Mouse (Mus musculus): ENCODE results near the gene Cped1.
"Not testable (repeated sequence)": the region's sequence is repeated elsewhere in the genome, so short reads cannot be mapped to it uniquely, and the experiment has no call there.

The Cped1 gene

DNA sequence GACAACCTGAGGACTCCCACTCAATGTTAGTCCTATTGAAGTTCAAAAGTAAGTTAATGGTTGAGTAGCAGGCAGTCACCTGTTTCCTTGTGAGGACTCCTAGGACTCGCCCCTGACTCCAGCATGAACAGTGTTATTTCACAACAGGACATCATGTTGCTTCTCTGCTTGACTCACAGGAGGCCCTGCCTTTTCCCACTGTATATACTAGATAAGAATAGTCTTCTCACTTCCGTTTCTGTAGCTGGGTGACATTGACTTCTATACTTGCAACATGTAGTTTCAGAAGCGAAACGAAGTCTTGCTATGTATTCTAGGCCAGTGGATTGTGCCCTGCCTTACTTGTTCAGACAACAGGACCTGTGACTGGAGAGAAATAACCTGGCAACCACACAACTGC lies 236.4 kb downstream of the Cped1 start:
- no peak for DNase-seq (ENCODE audit: low read depth, low spot score)

DNA sequence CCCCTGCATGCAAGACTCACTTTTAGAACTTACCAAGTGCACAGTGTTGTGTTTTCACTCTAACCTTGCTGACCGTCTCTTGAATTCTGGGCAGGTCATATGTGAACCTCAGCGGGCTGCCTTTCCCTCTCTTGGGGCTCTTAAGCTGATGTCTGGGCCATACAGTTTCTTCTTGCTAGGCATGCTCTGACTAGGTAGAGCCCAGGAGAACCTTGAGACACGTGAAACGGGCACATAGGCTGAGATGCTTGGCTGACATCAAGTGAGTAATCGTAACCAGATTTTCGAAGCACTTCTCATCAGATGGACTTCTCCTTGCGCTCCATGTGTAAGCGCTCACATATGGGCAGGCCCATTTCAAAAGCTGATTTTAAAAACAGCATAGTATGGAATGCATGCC lies 237.2 kb downstream of the Cped1 start:
- DNase-seq (ENCODE audit: low read depth, low spot score): no peak

DNA sequence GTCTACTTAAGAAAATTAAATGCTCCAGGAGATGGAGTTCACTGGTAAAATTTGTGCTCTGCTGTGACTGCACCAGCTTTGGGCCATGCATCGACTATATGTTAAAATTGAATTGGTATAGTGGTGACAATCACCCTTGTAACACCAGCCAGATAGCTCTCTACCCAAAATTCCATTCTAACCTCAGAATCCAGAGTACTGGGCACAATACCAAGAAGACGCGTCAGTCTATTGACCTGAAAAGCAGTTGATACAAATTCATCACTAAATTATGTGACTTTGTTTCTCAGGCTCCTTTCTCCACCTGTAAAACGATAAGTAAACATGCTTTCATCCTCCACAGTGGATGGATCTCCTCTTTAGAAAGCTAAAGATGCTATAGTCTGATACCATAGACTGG lies 238.6 kb downstream of the Cped1 start:
- no peak for DNase-seq (ENCODE audit: low read depth, low spot score)

DNA sequence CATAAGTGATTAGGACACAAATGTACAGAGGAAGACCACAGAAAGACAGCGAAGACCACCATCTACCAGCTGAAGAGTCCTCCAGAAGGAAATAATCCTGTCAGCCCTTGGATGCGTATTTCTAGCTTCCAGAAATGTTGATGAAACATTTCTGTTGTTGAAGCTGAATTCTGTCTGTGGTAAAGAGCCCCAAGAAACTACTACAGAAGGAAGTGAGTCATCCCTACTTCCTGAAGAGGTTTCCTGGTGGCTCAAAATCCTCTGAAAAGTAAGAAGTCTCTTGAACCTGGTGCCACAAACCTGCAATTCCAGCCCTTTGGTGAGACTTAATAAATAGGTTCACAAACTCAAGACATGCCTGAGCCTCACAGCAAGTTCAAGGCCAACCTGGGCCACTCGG lies 245.5 kb downstream of the Cped1 start:
- DNase-seq (ENCODE audit: low read depth, low spot score): no peak

DNA sequence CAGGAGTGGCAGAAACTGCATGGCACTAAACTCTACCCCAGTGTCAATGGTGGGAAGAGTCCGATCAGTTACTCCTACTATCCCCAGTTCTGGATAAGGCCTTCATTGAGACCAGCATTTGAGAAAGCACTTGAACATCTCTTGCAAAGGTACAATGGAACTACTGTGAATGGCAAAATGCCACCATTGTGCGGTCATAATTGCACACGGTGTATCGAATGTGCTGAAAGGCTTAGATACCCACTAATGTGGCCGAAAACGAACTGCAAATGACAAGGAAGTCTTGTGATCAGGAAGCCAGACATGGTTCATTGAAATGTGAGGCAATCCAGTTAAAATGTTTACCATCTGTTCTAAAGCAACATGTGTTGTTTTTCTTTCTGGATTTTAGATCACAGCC lies 247.8 kb downstream of the Cped1 start:
- no peak for DNase-seq (ENCODE audit: low read depth, low spot score)

DNA sequence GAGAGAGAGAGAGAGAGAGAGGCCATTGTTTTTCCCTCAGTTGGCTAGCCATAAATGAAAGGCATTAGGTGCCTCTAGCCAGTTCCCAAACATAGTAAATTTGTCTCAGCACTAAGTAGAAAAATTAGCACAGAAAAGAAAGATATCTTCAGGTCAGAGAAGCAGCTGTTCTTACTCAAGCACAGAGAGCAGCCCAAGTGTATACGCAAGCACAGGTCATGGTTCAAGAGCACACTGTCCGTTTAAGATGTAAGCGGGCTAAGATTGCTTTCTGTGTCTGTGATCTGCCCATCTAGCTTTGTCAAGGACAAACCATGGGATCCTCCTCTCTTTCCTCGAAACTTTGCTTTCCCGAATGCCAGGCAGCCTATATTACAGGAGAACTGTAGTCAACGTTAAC lies 249.4 kb downstream of the Cped1 start:
- DNase-seq (ENCODE audit: low read depth, low spot score): no peak

GRCm38 (mm10) chr6:22243321-22243720 lies 257.6 kb downstream of the Cped1 start:
- no peak for DNase-seq (ENCODE audit: low read depth, low spot score)

- DNase-seq (ENCODE audit: low read depth, low spot score): no peak
These were observed 261.0 kb downstream of the Cped1 start for GRCm38 (mm10) chr6:22246696-22247095.

DNA sequence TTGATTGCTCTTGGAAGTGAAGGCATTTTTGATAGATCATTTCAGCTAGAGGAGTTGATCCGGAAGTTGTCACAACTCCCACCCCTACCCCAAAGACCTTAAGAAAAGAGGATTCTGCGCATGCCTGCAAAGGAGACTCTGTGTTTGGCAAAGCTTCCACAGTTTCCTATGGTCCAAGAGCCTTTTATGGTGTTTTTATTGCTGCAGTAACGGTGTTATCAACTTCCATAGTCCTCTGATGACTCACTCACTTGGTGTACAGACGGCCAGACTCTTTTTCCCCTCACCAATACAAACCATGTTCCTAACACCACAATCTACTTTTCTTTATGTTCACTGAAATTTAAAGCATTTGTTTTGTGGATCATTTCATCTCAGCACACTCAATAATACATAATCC lies 273.1 kb downstream of the Cped1 start:
- DNase-seq (ENCODE audit: low read depth, low spot score): no peak

GRCm38 (mm10) chr6:22262519-22262918 lies 276.8 kb downstream of the Cped1 start:
- DNase-seq (ENCODE audit: low read depth, low spot score): no peak

DNA sequence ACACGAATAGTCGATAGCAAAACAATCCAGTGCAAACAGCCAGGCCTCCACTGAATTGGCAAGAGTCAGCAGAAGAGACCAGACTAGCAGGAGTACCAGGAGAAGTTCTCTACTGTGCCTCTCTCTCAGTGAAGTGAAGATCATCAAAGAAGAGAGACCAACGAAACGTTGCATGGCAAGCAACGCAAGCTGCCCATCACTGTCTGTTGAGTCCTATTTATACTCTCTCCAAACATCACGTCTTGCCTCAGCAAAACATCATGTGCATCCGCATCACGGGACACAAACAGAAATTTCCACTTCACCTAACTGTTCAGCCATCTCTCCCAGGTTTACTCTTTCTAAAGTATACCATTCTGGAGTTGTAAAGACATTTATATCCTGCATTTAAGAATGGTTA lies 278.4 kb downstream of the Cped1 start:
- DNase-seq (ENCODE audit: low read depth, low spot score): not testable (repeated sequence)

DNA sequence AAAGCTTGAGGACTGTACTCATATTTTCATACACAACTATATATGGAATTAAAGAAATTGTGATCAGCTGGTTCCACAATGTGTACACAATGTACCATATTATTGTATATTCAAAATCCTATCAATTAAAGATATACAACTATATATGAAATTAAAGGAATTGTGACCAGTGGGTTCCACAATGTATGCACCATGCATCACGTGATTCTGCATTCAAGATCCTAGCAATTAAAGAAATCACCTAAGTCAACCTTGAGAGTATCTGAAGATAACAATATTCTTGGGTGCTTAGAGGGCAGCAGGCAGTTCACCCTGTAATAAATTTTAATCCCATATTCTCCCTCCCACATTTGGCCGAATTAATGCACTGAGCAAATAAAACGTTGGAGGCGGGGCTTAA lies 280.3 kb downstream of the Cped1 start:
- DNase-seq (ENCODE audit: low read depth, low spot score): no peak

- DNase-seq (ENCODE audit: low read depth, low spot score): no peak
These were observed 282.3 kb downstream of the Cped1 start for GRCm38 (mm10) chr6:22267807-22268667.

DNA sequence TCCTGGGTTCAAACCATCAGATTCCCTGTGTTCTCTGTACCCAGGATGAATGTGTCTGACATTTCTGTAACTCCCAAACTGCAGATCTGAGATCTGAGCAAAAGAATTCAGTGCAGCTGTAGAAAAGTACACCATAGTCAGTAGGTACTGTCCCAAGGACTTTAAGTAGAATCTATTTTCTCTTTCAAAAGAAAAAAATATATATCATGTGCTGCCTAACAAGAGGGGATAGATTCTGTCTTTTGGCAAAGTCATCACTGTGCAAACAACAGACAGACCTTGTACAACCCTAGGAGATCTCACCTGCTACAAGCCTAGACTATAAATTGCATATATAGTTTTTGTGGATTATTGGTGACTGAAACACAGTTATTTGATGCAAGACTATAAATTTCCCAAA lies 283.0 kb downstream of the Cped1 start:
- DNase-seq (ENCODE audit: low read depth, low spot score): no peak

- no peak for DNase-seq (ENCODE audit: low read depth, low spot score)
These were observed 284.3 kb downstream of the Cped1 start for GRCm38 (mm10) chr6:22269840-22270521.

- no peak for DNase-seq (ENCODE audit: low read depth, low spot score)
These were observed 292.2 kb downstream of the Cped1 start for GRCm38 (mm10) chr6:22277941-22278340.

GRCm38 (mm10) chr6:22280217-22280861 lies 294.6 kb downstream of the Cped1 start:
- DNase-seq (ENCODE audit: low read depth, low spot score): peak; percentile 6

GRCm38 (mm10) chr6:22282405-22282804 lies 296.7 kb downstream of the Cped1 start:
- no peak for DNase-seq (ENCODE audit: low read depth, low spot score)

DNA sequence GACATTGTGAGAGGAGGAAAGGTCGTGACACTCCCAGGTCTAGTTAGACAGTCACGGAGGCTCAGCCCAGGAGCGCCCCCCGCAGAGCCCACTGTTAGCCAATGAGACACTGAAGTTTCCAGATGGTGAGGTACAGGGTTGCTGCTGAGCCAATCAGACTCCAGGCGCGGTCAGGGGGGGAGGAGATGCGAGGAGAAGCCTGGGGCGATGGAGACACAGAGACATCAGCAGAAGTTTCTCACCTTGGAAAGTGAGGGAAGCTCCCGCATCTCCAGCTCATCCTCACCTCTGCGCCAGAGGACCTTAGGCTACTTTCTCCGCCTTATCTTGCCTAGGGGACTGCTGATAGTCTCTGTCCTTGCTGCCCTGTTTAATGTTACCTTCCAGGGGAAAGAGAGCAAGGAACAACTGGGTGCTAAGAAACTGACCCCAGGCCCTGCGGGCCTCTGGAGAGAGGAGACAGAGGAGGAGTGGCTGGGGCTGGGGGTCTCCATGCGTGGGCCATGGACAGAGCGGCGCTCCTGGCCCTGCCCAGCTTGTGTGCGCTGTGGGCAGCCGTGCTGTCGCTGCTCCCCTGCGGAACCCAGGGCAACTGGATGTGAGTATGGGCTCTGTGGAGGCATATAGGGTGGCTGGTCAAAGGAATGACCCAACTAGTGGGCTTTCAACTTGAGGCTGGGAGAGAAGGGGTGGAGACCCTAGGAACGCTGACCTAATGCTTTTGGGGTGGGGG lies 302.5 kb downstream of the Cped1 start, which contains the start of gene Wnt16:
Wnt16 (plus strand) TSS at position 224 of the 733 bp plus-strand sequence.
- peak; percentile 76 for DNase-seq (ENCODE audit: low read depth, low spot score)

DNA sequence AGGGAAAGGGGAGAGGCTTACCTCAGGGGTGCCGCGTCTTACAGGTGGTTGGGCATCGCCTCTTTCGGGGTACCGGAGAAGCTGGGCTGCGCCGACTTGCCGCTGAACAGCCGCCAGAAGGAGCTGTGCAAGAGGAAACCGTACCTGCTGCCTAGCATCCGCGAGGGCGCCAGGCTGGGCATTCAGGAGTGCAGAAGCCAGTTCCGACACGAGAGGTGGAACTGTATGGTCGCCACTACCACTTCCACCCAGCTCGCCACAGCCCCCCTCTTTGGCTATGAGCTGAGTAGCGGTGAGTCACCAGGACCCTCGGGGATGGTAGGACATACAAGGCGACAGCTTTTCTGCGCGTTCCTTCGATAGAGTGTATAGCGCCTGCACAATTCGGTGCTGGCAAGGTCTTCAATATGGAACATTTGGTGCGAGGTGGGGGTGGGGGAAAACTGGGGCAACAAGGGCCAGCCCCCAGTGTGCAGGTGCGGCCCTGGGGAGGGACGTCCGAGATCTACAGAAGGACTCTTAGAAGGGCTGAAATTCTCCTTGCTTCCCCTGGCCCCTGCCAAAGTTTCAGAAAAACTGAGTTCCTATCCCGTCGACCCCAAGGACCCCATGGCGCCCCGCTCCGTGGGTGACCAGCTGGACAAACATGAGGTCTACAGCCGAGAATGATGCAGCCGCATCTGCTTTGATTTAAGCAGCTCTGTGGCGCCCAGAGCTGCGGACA lies 303.2 kb downstream of the Cped1 start:
- DNase-seq (ENCODE audit: low read depth, low spot score): peak; percentile 37

- no peak for DNase-seq (ENCODE audit: low read depth, low spot score)
These were observed 303.8 kb downstream of the Cped1 start for GRCm38 (mm10) chr6:22289461-22290021.

Data from R1 (cell line).